Mouse (Mus musculus): ENCODE measurements around the gene Slc44a5.

DNA sequence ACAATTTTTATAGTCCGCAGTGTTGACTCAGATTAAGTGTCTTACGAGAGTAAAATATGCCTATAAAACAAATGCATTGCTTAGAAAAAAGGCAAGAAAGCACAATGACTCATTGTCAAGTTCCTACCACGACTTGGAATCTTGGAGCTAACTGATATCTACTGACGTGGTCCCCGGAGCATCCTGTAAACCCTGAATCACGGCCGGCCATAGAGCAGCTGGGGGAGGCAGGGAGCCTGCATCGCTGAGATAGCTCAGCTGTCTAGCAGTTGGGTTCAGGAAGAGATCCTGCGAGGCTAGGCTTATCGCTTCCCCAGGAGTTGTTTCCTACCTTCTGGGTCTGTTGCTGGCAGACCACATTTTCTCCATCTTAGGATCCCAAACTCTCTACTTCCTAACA is 279.0 kb downstream of the Slc44a5 start:
- no peak for TF ChIP-seq CTCF (IDR thresholded peaks at IDR 0.05; ENCODE audit: low read depth)
- no peak for TF ChIP-seq EP300 (optimal IDR thresholded peaks at IDR 0.05)
